Mouse (Mus musculus) midbrain, embryonic 12.5 days (tissue): ENCODE results near the gene Oprl1. TPM values are rescaled to one million over a fixed set of nuclear protein-coding genes. Genes with fewer than 3 reads are reported as not detected.

ENCODE experiments used
- ATAC-seq: fragments of 200-750 bp; cut with Nextera tagmentation; 2 replicates; pipeline ENCODE4 v1.8.0; 2017; ENCODE audit warnings: low read depth, moderate TSS enrichment, moderate library complexity; ENCODE audit not compliant: low FRiP score
- H3K27ac ChIP-seq: fragments of 300-500 bp; sonication (generic); replicated peaks from 2 replicates; pipeline ENCODE4 v1.5.1; 2016; ENCODE audit warnings: mild to moderate bottlenecking
- H3K27me3 ChIP-seq: fragments of 300-500 bp; sonication (generic); 2 replicates; pipeline ENCODE4 v1.6.1; 2016; ENCODE audit warnings: mild to moderate bottlenecking
- H3K36me3 ChIP-seq: fragments of 300-500 bp; sonication (generic); 2 replicates; pipeline ENCODE4 v1.6.1; 2016
- H3K4me1 ChIP-seq: fragments of 300-500 bp; sonication (generic); 2 replicates; pipeline ENCODE4 v1.6.1; 2016
- H3K4me2 ChIP-seq: fragments of 300-500 bp; sonication (generic); replicated peaks from 2 replicates; pipeline ENCODE4 v1.6.1; 2016; ENCODE audit warnings: mild to moderate bottlenecking, moderate library complexity
- H3K4me3 ChIP-seq: fragments of 300-500 bp; sonication (generic); 2 replicates; pipeline ENCODE4 v1.5.1; 2016; ENCODE audit warnings: mild to moderate bottlenecking
- H3K9ac ChIP-seq: fragments of 300-500 bp; sonication (generic); replicated peaks from 2 replicates; pipeline ENCODE4 v1.6.1; 2016; ENCODE audit warnings: mild to moderate bottlenecking, moderate library complexity
- H3K9me3 ChIP-seq: fragments of 300-500 bp; sonication (generic); 2 replicates; pipeline ENCODE4 v1.6.1; 2016; ENCODE audit warnings: mild to moderate bottlenecking
- WGBS: fragments of 180-500 bp; shearing (Covaris S2); methylation state at CpG from one replicate; pipeline ENCODE4 v1.1.7; 2016; 5-methylcytosine and 5-hydroxymethylcytosine counted together
- polyA plus RNA-seq: library from polyadenylated mRNA; unstranded; fragments of >200 nt; fragmentation: Nextera tagmentation; extraction: Ambion mirVana; gene quantifications from 2 replicates; pipeline ENCODE4 v1.2.1, GENCODE M21; 2016

Oprl1 gene
- polyA plus RNA-seq, 1 experiment from 2014 or later, result 41.8 TPM

DNA sequence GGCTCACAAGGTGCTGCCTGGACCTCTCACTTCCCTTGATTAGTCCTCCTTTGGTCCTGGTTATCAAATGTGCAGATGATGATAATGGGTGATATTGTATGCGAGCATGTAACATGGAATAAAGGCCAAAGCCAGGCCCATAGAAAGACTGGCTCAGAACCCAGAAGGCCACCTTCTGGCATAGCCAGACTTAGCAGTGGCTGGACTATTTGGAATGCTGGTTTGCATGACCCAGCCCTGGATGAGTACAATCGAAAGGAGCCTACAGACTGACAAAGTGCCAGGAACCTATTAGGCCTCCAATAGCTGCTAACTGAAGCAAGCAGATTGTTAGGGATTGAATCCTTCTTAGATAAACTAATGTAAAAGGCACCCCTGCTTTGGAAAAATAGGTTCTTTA, 54.6 kb downstream of the Oprl1 start:
- ATAC-seq, result no peak
- Histone ChIP-seq H3K9ac (peak overlapping the region; percentile 41; the same call in 1 of the 2 replicates), H3K4me3 (peak overlapping the region; percentile 44), H3K9me3 (no peaks in the 10 kb centered on the region), H3K27me3 (no peaks in the 10 kb centered on the region), H3K27ac (no peak overlapping the region), H3K36me3 (no peaks in the 10 kb centered on the region), H3K4me1 (peaks cover 59% of the 10 kb centered on the region), H3K4me2 (peak overlapping the region; percentile 62)
- WGBS, result 81% methylated on average over 2 of the region's 2 CpGs

Other genes with a start within 250 kb of the Oprl1 start
- gene Abhd16b, start 221.8 kb upstream of the Oprl1 start, polyA plus RNA-seq, result not detected in 2 replicates
- 122 and 135 TPM in 2 replicates for gene Tpd52l2, start 217.9 kb upstream of the Oprl1 start, polyA plus RNA-seq
- gene Dnajc5, start 194.5 kb upstream of the Oprl1 start, polyA plus RNA-seq, result 137 and 140 TPM in 2 replicates
- 60.4 and 71.6 TPM in 2 replicates for gene Uckl1, start 130.1 kb upstream of the Oprl1 start, polyA plus RNA-seq
- 75.2 and 80.5 TPM in 2 replicates for gene Prpf6, start 123.1 kb upstream of the Oprl1 start, polyA plus RNA-seq
- gene Zfp512b, start 122.2 kb upstream of the Oprl1 start, polyA plus RNA-seq, result 71.9 and 85.5 TPM in 2 replicates
- gene Samd10, start 115.8 kb upstream of the Oprl1 start, polyA plus RNA-seq, result 88.8 and 92.4 TPM in 2 replicates
- gene Gm29797, start 58.0 kb upstream of the Oprl1 start, polyA plus RNA-seq, result not detected in 2 replicates
- 15.4 and 19.3 TPM in 2 replicates for gene Sox18, start 43.4 kb upstream of the Oprl1 start, polyA plus RNA-seq
- 21.1 and 23.3 TPM in 2 replicates for gene Tcea2, start 34.7 kb upstream of the Oprl1 start, polyA plus RNA-seq
- 44.9 and 45.3 TPM in 2 replicates for gene Rgs19, start 21.0 kb upstream of the Oprl1 start, polyA plus RNA-seq
- not detected in 2 replicates for gene Lkaaear1, start 16.6 kb upstream of the Oprl1 start, polyA plus RNA-seq
- 66.4 and 76.0 TPM in 2 replicates for gene Myt1, start 48.3 kb downstream of the Oprl1 start, polyA plus RNA-seq
- 40.0 and 42.9 TPM in 2 replicates for gene Pcmtd2, start 122.8 kb downstream of the Oprl1 start, polyA plus RNA-seq
- gene Polr3k, start 149.3 kb downstream of the Oprl1 start, polyA plus RNA-seq, result 99.0 and 99.8 TPM in 2 replicates